Mouse (Mus musculus): ENCODE measurements around the gene Tasp1.
"Not testable (repeated sequence)": the region's sequence is repeated elsewhere in the genome, so short reads cannot be mapped to it uniquely, and the experiment has no call there.

The Tasp1 gene

DNA sequence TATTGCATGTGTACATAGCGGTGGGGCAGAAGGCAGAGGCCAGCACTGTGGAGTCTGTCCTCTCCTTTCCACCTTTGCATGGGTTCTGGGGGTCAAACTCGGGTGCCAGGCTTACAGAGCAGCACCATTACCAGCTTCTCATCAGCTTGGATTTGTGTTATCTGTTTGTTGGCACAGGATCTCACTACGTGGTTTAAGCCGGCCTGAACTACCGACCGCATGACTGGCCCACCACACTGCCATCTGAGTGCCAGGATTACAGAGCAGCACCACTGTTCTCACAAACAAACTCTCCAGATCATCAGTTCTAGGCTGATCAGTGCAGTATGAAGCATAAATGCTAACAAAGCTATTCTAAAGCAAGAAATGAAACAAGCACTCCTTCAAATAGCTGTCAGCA is 8.5 kb downstream of the Tasp1 start:
- no peak for DNase-seq (ENCODE audit: low spot score)

DNA sequence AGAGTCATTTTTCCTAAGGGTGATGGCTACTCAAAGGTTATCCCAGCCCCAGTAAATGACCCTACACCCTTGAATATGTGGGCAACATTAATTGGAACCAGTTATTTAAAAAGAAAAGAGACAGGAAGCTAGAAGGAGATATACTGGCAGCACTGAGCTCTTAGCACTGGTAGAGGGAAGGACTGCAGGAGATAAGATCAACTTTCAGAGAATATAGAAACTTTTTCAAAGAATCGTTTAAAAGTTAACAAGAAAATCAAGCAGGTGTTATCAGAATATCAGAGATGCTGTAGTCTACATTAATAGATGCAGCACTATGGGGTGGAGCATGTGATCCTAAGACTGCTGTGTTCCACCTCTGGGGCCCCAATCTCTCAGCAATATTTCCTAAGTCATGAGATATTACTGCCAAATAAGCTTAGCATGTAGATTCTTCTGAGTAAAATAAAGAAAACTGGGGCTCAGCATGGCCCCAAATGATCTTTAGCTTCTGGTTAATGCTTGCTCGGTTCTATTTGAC is 14.9 kb downstream of the Tasp1 start:
- DNase-seq (ENCODE audit: low spot score), result no peak

- DNase-seq (ENCODE audit: low spot score), result no peak
Observed at GRCm38 (mm10) chr2:140042522-140043131, 24.0 kb downstream of the Tasp1 start.

- DNase-seq (ENCODE audit: low spot score), result no peak
Observed at GRCm38 (mm10) chr2:140042081-140042480, 24.5 kb downstream of the Tasp1 start.

GRCm38 (mm10) chr2:140037459-140037858 is 29.1 kb downstream of the Tasp1 start:
- no peak for DNase-seq (ENCODE audit: low spot score)

DNA sequence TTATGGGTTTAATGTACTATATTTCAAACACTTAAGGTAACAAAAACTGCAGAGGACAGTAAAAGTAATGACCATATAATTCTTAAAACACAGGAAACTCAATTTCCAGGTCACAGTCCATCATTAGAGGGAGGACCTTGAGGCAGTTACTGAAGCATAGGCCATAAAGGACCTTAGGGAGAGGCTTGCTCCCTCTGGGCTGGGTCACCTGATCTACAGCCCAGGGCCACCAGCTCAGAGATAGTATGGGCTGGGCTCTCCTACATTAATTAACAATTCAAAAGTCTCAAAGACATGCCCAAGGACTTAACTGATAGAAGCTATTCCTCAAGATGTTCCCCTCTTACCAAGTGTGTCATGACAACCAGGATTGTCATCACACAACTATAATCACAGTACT is 29.8 kb downstream of the Tasp1 start:
- no peak for DNase-seq (ENCODE audit: low spot score)

- no peak for DNase-seq (ENCODE audit: low spot score)
Observed at GRCm38 (mm10) chr2:140024937-140025336, 41.7 kb downstream of the Tasp1 start.

GRCm38 (mm10) chr2:140007406-140007805 is 59.2 kb downstream of the Tasp1 start:
- no peak for DNase-seq (ENCODE audit: low spot score)

GRCm38 (mm10) chr2:139998170-139998569 is 68.4 kb downstream of the Tasp1 start:
- DNase-seq (ENCODE audit: low spot score), result no peak

DNA sequence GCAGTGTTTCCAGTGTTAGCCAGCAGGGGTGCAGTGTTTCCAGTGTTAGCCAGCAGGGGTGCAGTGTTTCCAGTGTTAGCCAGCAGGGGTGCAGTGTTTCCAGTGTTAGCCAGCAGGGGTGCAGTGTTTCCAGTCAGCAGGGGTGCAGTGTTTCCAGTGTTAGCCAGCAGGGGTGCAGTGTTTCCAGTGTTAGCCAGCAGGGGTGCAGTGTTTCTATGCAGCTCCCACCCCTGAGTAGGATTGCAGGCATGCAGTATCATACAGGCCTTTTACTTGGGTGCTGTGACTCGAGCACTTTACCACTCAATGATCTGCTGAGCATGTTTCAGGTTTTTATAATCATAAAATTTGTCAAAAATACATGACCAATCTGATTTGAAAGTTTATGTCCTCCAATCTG is 76.7 kb downstream of the Tasp1 start:
- DNase-seq (ENCODE audit: low spot score), result not testable (repeated sequence)

DNA sequence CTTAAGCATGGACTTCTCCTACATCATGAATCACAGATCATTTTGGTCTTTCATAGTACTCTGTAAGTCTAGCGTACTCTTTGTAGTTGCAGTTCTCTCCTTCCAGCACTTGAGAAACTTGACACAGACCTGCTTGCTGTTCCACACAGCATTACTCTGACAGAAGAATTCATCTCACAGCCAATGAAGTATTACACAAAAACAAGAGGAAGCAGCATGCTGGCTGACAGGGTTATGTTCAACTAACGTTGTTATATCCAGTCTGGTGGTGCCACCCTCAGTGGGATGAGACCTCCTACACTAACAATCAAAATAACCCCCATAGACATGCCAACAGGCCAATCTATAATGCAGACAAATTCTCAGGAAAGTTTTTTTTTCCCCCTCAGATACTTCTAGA is 99.2 kb downstream of the Tasp1 start:
- DNase-seq (ENCODE audit: low spot score), result no peak

DNA sequence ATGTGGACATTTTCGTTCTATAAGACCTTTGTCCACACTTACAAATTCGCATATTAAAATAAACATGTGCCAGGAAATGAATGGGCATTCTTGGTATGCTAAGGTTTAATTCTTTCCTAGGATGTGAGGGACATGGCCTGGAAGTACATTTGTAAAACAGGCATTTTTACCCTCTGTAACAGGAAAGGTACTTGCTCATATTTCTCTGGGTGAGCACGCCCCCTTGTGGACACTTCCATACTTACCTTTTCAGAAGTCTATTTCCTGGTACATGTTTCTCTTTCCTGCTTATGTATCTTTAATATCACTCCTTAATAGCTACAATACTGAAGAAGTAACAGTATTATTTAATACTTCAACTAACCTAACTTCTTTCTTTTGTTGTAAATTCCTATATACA is 100.3 kb downstream of the Tasp1 start:
- peak; percentile 41 for DNase-seq (ENCODE audit: low spot score)

- DNase-seq (ENCODE audit: low spot score), result no peak
Observed at GRCm38 (mm10) chr2:139948843-139949242, 117.8 kb downstream of the Tasp1 start.

DNA sequence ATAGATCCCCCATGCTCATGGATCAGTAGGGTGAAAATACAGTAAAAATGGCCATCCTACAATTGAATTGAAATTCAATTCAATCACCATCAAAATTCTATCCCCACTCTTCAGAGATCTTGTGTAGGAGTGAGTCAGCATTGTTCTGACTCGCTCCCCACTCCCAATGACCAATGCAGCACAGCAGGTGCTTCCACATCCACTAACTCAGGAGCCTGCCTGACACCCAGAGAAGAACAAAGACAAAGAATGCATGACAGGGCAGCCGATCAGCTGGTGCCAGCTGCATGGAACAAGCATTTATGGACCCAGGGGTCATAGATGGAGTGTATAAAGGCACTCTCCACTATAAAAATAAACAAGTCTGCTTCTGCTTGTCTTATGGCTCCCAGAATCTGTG is 129.0 kb downstream of the Tasp1 start:
- no peak for DNase-seq (ENCODE audit: low spot score)

DNA sequence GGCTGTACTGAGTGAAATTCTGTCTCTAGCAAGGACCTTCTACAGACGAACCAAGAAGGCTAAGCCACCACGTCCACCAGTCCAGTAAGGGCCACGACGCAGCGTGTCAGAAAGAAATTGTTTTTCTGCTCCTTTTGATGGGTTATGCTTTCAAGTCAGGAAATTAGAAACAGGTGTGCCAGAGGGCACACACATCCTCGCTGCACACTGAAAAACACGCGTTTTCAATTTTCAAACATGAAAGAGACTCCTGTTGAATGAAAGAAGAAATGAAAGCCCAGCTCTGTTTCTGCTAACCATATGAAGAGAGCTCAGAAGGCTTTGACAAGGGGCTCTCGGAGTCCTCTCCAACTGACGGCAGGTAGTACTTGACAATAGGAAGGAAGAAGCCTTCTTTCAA is 132.0 kb downstream of the Tasp1 start:
- no peak for DNase-seq (ENCODE audit: low spot score)

GRCm38 (mm10) chr2:139934033-139934572 is 132.5 kb downstream of the Tasp1 start:
- no peak for DNase-seq (ENCODE audit: low spot score)

DNA sequence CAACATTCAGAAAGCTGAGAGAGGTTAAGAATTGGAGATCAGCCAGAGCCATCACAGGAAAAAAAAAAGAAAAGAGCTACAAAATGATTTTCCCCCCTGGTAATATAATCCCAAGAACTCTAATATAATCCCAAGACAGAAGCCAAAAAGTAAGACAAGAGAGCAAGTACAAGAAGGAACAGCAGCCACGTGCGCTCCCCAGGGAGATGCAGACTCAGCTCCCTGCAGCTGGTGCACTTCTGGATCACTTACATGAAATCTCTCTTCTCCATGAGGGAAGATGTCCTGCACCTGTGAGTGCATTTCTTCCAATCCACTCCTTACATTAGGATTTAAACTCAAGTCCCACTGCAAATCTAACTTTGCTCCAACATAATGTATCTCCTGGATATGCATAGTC is 134.4 kb downstream of the Tasp1 start:
- DNase-seq (ENCODE audit: low spot score), result no peak

- no peak for DNase-seq (ENCODE audit: low spot score)
Observed at GRCm38 (mm10) chr2:139924937-139925336, 141.7 kb downstream of the Tasp1 start.

DNA sequence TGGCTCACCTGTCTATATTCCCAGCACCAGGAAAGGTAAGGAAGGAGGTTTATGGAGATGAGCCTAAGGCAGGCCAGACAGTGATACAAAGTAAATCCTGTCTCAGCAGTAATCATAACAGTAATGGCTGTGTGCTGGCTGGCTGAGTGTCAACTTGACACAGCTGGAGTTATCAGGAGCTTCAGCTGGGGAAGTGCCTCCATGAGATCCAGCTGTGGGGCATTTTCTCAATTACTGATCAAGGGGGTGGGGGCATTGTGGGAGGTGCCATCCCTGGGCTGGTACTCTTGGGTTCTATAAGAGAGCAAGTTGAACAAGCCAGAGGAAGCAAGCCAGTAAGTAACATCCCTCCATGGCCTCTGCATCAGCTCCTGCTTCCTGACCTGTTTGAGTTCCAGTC is 145.2 kb downstream of the Tasp1 start:
- DNase-seq (ENCODE audit: low spot score), result not testable (repeated sequence)

DNA sequence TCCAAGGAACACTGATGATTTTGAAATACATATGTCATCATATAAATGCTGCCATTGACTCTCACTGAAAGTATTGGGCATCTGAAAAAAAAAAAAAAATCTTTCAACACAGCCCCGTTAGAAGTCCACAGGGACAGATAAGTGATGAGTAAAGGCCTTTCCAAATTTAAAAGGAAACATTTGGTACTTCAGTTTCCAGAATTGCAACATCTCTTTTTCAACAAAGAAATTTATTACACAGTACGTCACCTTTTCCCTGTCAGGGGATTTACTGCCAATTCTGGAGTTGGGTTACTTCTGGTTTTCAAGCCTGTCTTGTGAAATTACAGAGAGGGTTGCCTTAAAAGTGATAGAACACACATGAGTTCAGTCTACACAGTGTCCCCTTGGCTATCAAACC is 146.8 kb downstream of the Tasp1 start:
- DNase-seq (ENCODE audit: low spot score), result no peak

GRCm38 (mm10) chr2:139906441-139907157 is 160.0 kb downstream of the Tasp1 start:
- no peak for DNase-seq (ENCODE audit: low spot score)

GRCm38 (mm10) chr2:139891405-139892089 is 175.1 kb downstream of the Tasp1 start:
- DNase-seq (ENCODE audit: low spot score), result no peak

GRCm38 (mm10) chr2:139884264-139884637 is 182.4 kb downstream of the Tasp1 start:
- DNase-seq (ENCODE audit: low spot score), result no peak
